Mouse (Mus musculus) embryonic fibroblast, embryonic 13.5 days (primary cell): ENCODE measurements around the gene Cntnap5a.

Experiments used
- CTCF ChIP-seq: IDR thresholded peaks from 2 replicates; pipeline ENCODE4 v1.5.1; 2011; ENCODE audit warnings: mild to moderate bottlenecking, control low read depth, low read length, moderate library complexity, borderline replicate concordance; ENCODE audit not compliant: insufficient read depth
- POLR2A ChIP-seq: IDR thresholded peaks from 2 replicates; pipeline ENCODE4 v1.6.1; 2011; ENCODE audit warnings: low read depth, mild to moderate bottlenecking, control low read depth, low read length, moderate library complexity

- no peak for TF ChIP-seq CTCF
- no peak for TF ChIP-seq POLR2A
Measured at GRCm38 (mm10) chr1:116044083-116044482, 359.5 kb downstream of the Cntnap5a start.
